Mouse (Mus musculus): Measurements from ENCODE around the gene Tmem167b. TPM values are rescaled to one million over a fixed set of nuclear protein-coding genes. Genes with fewer than 3 reads are reported as not detected.

Tmem167b gene
- polyA plus RNA-seq, 1 experiment from 2014 or later: 34.9 TPM

DNA sequence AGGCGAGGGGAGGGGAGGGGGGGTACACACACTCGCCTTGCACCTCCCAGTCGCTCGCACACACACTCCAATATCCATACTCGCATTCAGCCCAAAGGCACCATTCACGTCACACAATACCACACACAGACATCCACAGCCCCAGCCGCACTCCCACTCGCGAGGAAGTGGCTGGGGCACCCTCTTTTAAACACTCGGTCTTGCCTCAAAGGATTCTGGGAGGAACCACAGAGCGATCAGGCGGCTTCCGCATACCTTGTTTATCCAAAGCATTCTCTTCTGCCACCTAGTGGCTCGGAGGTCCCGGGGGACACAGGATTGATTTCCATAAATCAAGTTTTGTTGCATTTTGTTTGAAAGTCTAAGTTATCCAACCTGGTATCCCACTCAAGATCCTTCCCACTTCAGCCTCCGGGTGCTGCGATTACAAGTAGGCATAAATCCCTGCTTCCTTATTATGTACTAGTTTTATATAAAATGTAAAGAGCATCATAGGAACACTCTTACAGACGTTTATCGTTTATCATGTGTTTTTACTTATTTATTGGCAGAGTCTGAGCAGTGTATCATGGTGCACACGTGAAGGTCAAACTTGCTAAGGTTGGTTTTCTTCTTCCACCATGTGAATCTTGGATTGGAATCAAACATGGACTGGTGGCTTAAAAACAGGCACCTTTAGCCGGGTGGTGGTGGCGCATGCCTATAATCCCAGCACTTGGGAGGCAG lies 7.5 kb downstream of the Tmem167b start:
- Histone ChIP-seq H3K9ac (ENCODE audit: low read length) (peak overlapping the region; percentile 99), H3K9me3 (ENCODE audit: control insufficient read depth, low read length) (no peaks in the 10 kb centered on the region), H3K4me2 (ENCODE audit: low read length) (peak overlapping the region; percentile 76), H3K4me3 (ENCODE audit: low read depth, low read length) (peak overlapping the region; percentile 98), H3K27me3 (replicated peaks; ENCODE audit: control insufficient read depth, insufficient read depth, low read length) (no peaks in the 10 kb centered on the region), H3K36me3 (ENCODE audit: control insufficient read depth, insufficient read depth, low read length) (peaks cover 32% of the 10 kb centered on the region), H3K4me1 (replicated peaks; ENCODE audit: control insufficient read depth, insufficient read depth, low read length) (peaks cover 5% of the 10 kb centered on the region; the same call in 1 of the 2 replicates), H3K27ac (ENCODE audit: low read depth) (peak overlapping the region; percentile 86)
- peak; percentile 96 for DNase-seq (ENCODE audit: low spot score)
- ATAC-seq (replicated peaks; ENCODE audit: low FRiP score, low TSS enrichment, low read depth): peak; percentile 98
- WGBS: 17% methylated on average over 22 of the region's 22 CpGs

DNA sequence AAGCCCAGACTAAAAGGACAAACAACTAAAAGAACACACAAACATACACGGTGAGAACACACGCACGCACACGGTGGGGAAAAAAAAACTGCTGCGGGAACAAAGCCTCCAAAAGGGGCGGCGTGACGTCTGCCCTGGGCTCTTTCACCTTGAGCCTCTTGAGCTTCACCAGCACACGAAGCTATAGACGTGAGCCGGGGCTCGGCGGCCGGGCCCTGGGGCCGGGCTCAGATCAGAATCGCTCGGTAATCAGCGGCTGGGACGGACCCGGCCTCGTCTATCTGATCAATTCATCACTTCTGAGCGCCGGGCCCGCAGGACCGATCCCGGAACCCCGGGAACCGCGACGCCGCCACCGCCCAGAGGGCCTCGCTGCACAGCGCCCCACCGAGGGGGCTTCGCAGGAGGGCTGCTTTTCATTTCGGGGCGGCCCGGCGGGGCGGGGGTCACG lies 8.1 kb downstream of the Tmem167b start:
- peak overlapping the region; percentile 76 for H3K4me2 ChIP-seq (ENCODE audit: low read length)
- 1% methylated on average over 39 of the region's 42 CpGs for WGBS
- H3K4me1 ChIP-seq (replicated peaks; ENCODE audit: control insufficient read depth, insufficient read depth, low read length): peaks cover 5% of the 10 kb centered on the region; the same call in 1 of the 2 replicates
- H3K9me3 ChIP-seq (ENCODE audit: control insufficient read depth, low read length): no peaks in the 10 kb centered on the region
- H3K4me3 ChIP-seq (ENCODE audit: low read depth, low read length): peak overlapping the region; percentile 98
- H3K9ac ChIP-seq (ENCODE audit: low read length): peak overlapping the region; percentile 99
- DNase-seq (ENCODE audit: low spot score) (no peak), ATAC-seq (replicated peaks; ENCODE audit: low FRiP score, low TSS enrichment, low read depth) (peak; percentile 77)
- peaks cover 25% of the 10 kb centered on the region for H3K36me3 ChIP-seq (ENCODE audit: control insufficient read depth, insufficient read depth, low read length)
- peak overlapping the region; percentile 86 for H3K27ac ChIP-seq (ENCODE audit: low read depth)
- no peaks in the 10 kb centered on the region for H3K27me3 ChIP-seq (replicated peaks; ENCODE audit: control insufficient read depth, insufficient read depth, low read length)

DNA sequence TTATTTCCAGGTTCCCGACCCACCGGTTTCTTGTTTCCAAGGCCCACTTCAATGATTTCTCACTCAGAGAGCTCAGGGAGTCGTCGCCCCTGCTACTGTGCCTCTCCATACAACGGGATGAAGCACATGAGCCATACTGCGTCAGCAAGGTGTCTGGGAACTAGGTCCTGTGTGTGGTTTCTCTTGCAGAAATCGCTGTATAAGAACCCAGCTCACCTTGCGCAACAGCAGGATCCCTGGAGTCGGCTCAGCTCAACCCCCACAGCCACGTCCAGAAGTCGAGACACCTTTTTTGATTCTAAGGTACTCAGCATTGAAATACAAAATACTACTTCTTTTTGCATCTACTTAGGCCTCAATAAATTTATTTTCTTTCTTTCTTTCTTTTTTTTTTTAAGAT lies 20.0 kb downstream of the Tmem167b start:
- 81% methylated on average over 11 of the region's 11 CpGs for WGBS
- H3K36me3 ChIP-seq (ENCODE audit: control insufficient read depth, insufficient read depth, low read length): no peaks in the 10 kb centered on the region
- H3K27me3 ChIP-seq (replicated peaks; ENCODE audit: control insufficient read depth, insufficient read depth, low read length): no peaks in the 10 kb centered on the region
- H3K4me2 ChIP-seq (ENCODE audit: low read length): no peak overlapping the region
- no peak overlapping the region for H3K9ac ChIP-seq (ENCODE audit: low read length)
- no peaks in the 10 kb centered on the region; the same call in 1 of the 2 replicates for H3K4me1 ChIP-seq (replicated peaks; ENCODE audit: control insufficient read depth, insufficient read depth, low read length)
- no peak overlapping the region for H3K4me3 ChIP-seq (ENCODE audit: low read depth, low read length)
- no peak for DNase-seq (ENCODE audit: low spot score)
- no peak overlapping the region for H3K27ac ChIP-seq (ENCODE audit: low read depth)
- H3K9me3 ChIP-seq (ENCODE audit: control insufficient read depth, low read length): no peaks in the 10 kb centered on the region
- no peak for ATAC-seq (replicated peaks; ENCODE audit: low FRiP score, low TSS enrichment, low read depth)

DNA sequence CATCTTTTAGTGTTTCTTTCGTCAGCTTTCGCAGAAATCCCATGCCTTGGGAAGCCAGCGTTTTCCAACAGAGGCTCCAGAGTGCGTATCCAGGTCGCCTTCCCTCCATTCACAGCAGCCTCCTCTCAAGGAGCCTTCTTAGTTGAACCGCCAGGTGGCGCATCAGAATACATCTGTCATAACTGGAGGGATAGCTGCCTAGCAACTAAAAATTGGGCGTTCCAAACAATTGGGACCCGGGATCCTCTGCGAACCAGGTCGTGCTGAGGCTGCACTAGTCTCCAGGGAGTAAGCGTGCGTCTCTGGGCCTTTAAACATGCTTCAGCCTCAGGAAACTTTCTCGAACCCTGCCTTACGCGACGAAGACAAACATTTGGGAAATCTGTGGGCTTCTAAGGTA lies 25.0 kb downstream of the Tmem167b start:
- Histone ChIP-seq H3K36me3 (ENCODE audit: control insufficient read depth, insufficient read depth, low read length) (no peaks in the 10 kb centered on the region), H3K4me3 (ENCODE audit: low read depth, low read length) (0 out of 2 replicates have a peak overlapping the region, but pooled peaks have one; percentile 2), H3K27me3 (replicated peaks; ENCODE audit: control insufficient read depth, insufficient read depth, low read length) (peaks cover 19% of the 10 kb centered on the region), H3K4me2 (ENCODE audit: low read length) (peak overlapping the region; percentile 42), H3K27ac (ENCODE audit: low read depth) (no peak overlapping the region), H3K9me3 (ENCODE audit: control insufficient read depth, low read length) (no peaks in the 10 kb centered on the region), H3K9ac (ENCODE audit: low read length) (no peak overlapping the region), H3K4me1 (replicated peaks; ENCODE audit: control insufficient read depth, insufficient read depth, low read length) (peaks cover 7% of the 10 kb centered on the region; the same call in 1 of the 2 replicates)
- DNase-seq (ENCODE audit: low spot score) (peak; percentile 89), ATAC-seq (replicated peaks; ENCODE audit: low FRiP score, low TSS enrichment, low read depth) (peak; percentile 56)
- 4% methylated on average over 17 of the region's 17 CpGs for WGBS

DNA sequence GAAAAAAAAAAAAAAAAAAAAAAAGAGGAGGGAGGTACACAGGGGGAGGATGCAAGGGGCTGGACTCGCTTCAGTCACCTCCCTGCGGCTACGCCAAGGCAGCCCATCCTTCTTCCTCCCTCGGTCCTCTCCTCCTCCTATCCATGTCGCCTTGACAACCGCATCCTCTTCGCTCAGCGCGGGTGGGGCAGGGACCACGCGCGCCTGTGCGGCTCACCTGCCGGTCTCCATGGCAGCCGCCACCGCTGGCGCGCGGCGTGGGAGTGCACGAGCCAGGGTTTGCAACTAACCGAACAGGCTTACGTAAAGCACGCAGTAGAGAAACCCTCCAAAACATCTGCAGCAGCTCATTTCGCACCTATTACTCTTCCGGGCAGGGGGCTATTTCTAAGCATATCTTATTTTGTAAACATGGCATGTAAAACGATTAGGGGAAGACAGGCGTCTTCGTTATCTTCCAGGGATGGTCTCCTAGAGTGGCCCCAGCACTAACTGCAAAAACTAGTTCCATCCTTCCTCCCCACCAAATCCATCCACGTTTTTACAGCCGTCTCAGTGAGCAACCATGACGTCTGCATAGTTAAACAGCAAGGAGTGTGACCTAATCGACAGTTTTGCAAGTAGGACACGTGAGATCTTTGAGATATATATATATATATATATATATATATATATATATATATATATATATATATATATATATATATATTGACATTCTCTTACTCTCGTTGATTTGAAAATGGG lies 25.6 kb downstream of the Tmem167b start, which contains the start of gene 5330417C22Rik:
Gene 5330417C22Rik, minus strand, starts transcription at position 20 of the 744 bp plus-strand sequence.
- peak; percentile 68 for ATAC-seq (replicated peaks; ENCODE audit: low FRiP score, low TSS enrichment, low read depth)
- DNase-seq (ENCODE audit: low spot score): peak; percentile 72
- Histone ChIP-seq H3K27ac (ENCODE audit: low read depth) (no peak within 1 kb of the TSS), H3K36me3 (ENCODE audit: control insufficient read depth, insufficient read depth, low read length) (no peaks in the 10 kb centered on the region), H3K9me3 (ENCODE audit: control insufficient read depth, low read length) (no peaks in the 10 kb centered on the region), H3K4me3 (ENCODE audit: low read depth, low read length) (peak within 1 kb of the TSS; percentile 38), H3K4me2 (ENCODE audit: low read length) (peak within 1 kb of the TSS; percentile 65), H3K9ac (ENCODE audit: low read length) (no peak within 1 kb of the TSS), H3K4me1 (replicated peaks; ENCODE audit: control insufficient read depth, insufficient read depth, low read length) (peaks cover 7% of the 10 kb centered on the region; the same call in 1 of the 2 replicates), H3K27me3 (replicated peaks; ENCODE audit: control insufficient read depth, insufficient read depth, low read length) (peaks cover 19% of the 10 kb centered on the region)
- WGBS: under 1% methylated on average over 35 of the region's 35 CpGs

DNA sequence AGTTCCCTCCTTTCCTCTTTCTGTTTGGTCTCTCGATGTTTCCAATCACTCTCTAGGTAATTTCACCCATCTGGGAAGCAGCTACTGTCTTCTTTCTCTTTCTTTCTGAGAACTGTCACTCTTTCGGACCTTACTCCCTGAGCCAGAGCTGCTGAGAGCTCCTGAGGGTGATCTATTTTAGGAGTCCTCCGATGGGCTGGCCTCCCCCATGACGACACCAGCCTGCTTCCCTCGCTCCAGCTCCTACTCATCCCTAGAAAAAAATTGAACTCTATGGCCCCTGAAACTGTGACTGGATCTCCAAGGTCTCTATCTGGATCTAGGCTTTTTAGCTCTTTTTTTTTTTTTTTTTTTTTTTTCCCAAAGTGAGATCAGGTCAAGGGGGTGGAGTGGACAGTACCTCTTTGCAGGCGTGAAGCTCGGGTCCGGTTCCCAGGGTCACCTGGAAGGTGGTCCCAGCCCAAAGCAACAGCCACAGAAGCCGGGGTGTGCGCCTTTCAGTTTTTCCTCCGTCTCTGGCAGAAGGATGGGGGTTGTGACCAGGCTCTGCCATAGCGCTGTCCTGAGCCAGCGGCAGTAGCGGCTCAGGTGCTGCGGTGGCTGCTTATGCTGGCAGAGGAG lies 26.3 kb downstream of the Tmem167b start:
- H3K4me2 ChIP-seq (ENCODE audit: low read length): peak overlapping the region; percentile 65
- H3K27ac ChIP-seq (ENCODE audit: low read depth): no peak overlapping the region
- H3K27me3 ChIP-seq (replicated peaks; ENCODE audit: control insufficient read depth, insufficient read depth, low read length): peaks cover 19% of the 10 kb centered on the region
- DNase-seq (ENCODE audit: low spot score): no peak
- H3K4me3 ChIP-seq (ENCODE audit: low read depth, low read length): peak overlapping the region; percentile 38
- peaks cover 7% of the 10 kb centered on the region; the same call in 1 of the 2 replicates for H3K4me1 ChIP-seq (replicated peaks; ENCODE audit: control insufficient read depth, insufficient read depth, low read length)
- H3K9ac ChIP-seq (ENCODE audit: low read length): no peak overlapping the region
- no peaks in the 10 kb centered on the region for H3K9me3 ChIP-seq (ENCODE audit: control insufficient read depth, low read length)
- ATAC-seq (replicated peaks; ENCODE audit: low FRiP score, low TSS enrichment, low read depth): no peak; the same call in 1 of the 2 replicates
- WGBS: 8% methylated on average over 15 of the region's 15 CpGs
- H3K36me3 ChIP-seq (ENCODE audit: control insufficient read depth, insufficient read depth, low read length): no peaks in the 10 kb centered on the region

DNA sequence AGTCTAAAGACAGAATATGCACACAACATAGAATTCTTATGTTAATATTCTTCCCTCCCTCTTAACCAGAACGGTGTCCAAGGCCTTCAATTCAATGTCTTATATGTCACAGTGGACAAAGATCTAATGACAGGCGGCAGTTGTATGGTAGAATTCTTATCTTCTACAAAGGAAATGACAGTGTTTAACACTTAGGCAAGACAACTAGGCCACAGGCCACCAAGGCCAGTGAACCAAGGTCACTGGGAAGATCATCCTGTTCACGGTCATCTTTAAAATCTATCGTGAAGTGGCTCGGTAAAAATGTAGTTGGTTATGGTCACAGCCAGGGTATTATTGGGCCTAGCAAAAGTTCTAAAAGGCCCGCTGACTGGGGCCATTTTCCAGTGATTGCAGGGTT lies 28.3 kb downstream of the Tmem167b start, which contains the start of gene 1700013F07Rik:
Gene 1700013F07Rik, plus strand, starts transcription at position 200 of the 400 bp plus-strand sequence.
- WGBS: 90% methylated on average over 6 of the region's 6 CpGs
- no peak for ATAC-seq (replicated peaks; ENCODE audit: low FRiP score, low TSS enrichment, low read depth)
- Histone ChIP-seq H3K9ac (ENCODE audit: low read length) (no peak within 1 kb of the TSS), H3K4me2 (ENCODE audit: low read length) (no peak within 1 kb of the TSS), H3K4me1 (replicated peaks; ENCODE audit: control insufficient read depth, insufficient read depth, low read length) (peaks cover 7% of the 10 kb centered on the region; the same call in 1 of the 2 replicates), H3K9me3 (ENCODE audit: control insufficient read depth, low read length) (no peaks in the 10 kb centered on the region), H3K36me3 (ENCODE audit: control insufficient read depth, insufficient read depth, low read length) (no peaks in the 10 kb centered on the region), H3K27ac (ENCODE audit: low read depth) (no peak within 1 kb of the TSS), H3K27me3 (replicated peaks; ENCODE audit: control insufficient read depth, insufficient read depth, low read length) (peaks cover 19% of the 10 kb centered on the region), H3K4me3 (ENCODE audit: low read depth, low read length) (no peak within 1 kb of the TSS)
- DNase-seq (ENCODE audit: low spot score): no peak

All from intestine, embryonic 14.5 days (tissue).